Mouse (Mus musculus) spleen, adult 2 months (tissue): ENCODE measurements around the gene Ch25h.

Experiments used
- CTCF ChIP-seq: fragments of 200-500 bp; IDR thresholded peaks from 2 replicates; pipeline ENCODE4 v1.5.1; 2011; ENCODE audit warnings: mild to moderate bottlenecking, inconsistent platforms; ENCODE audit not compliant: insufficient read depth, insufficient read length, insufficient replicate concordance; ENCODE audit errors: extremely low read depth
- POLR2A ChIP-seq: fragments of 200-500 bp; IDR thresholded peaks from 2 replicates; pipeline ENCODE4 v1.6.1; 2011; ENCODE audit warnings: low read depth, low read length, inconsistent platforms

DNA sequence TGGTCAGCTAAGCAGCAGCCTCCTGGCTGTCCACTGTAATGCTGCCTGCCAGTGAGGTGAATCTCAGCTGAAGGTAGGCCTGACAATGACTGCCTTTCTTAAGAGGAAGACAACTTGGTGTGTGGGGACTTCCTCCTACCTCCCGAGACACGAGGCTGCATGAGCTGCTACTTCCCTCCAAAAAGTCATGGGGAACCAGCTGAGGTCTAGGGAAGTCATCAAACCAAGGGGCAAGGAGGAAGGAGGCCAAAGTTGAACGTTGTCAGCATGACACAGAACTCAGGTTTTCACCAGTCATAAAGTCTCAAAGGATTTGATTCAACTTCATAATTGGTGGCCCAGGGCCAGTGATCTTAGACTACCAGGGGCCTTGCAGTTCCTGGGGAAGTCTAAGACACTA lies 40.7 kb upstream of the Ch25h start:
- TF ChIP-seq CTCF (no peak), POLR2A (no peak)
